Mouse (Mus musculus) midbrain, embryonic 15.5 days (tissue): ENCODE results near the gene Ppp1r13l. TPM values are rescaled to one million over a fixed set of nuclear protein-coding genes. Genes with fewer than 3 reads are reported as not detected.
A peak's percentile ranks its signal among the peaks of the same experiment; 100 is the strongest.

Experiments used
- ATAC-seq: fragments of 200-750 bp; cut with Nextera tagmentation; replicated peaks from 2 replicates; pipeline ENCODE4 v1.8.0; 2017; ENCODE audit warnings: moderate TSS enrichment
- H3K27ac ChIP-seq: fragments of 300-500 bp; sonication (generic); 2 replicates; pipeline ENCODE4 v1.5.1; 2015; ENCODE audit warnings: mild to moderate bottlenecking, inconsistent platforms
- H3K27me3 ChIP-seq: fragments of 300-500 bp; sonication (generic); replicated peaks from 2 replicates; pipeline ENCODE4 v1.6.1; 2015; ENCODE audit warnings: inconsistent platforms
- H3K36me3 ChIP-seq: fragments of 300-500 bp; sonication (generic); replicated peaks from 2 replicates; pipeline ENCODE4 v1.6.1; 2015; ENCODE audit warnings: inconsistent platforms
- H3K4me1 ChIP-seq: fragments of 300-500 bp; sonication (generic); 2 replicates; pipeline ENCODE4 v1.6.1; 2015; ENCODE audit warnings: inconsistent platforms
- H3K4me2 ChIP-seq: fragments of 300-500 bp; sonication (generic); 2 replicates; pipeline ENCODE4 v1.6.1; 2015; ENCODE audit warnings: inconsistent platforms, mild to moderate bottlenecking, moderate library complexity
- H3K4me3 ChIP-seq: fragments of 300-500 bp; sonication (generic); 2 replicates; pipeline ENCODE4 v1.5.1; 2015; ENCODE audit warnings: mild to moderate bottlenecking, inconsistent platforms
- H3K9ac ChIP-seq: fragments of 300-500 bp; sonication (generic); 2 replicates; pipeline ENCODE4 v1.6.1; 2015; ENCODE audit warnings: mild to moderate bottlenecking, inconsistent platforms
- H3K9me3 ChIP-seq: fragments of 300-500 bp; sonication (generic); 2 replicates; pipeline ENCODE4 v1.6.1; 2016; ENCODE audit warnings: inconsistent platforms
- WGBS: fragments of 180-500 bp; shearing (Covaris S2); methylation state at CpG from one replicate; pipeline ENCODE4 v1.1.7; 2015; ENCODE audit warnings: mixed read lengths; 5-methylcytosine and 5-hydroxymethylcytosine counted together
- polyA plus RNA-seq: library from polyadenylated mRNA; unstranded; fragments of >200 nt; fragmentation: Nextera tagmentation; extraction: Ambion mirVana; gene quantifications from 2 replicates; pipeline ENCODE4 v1.2.1, GENCODE M21; 2015

Ppp1r13l gene
- polyA plus RNA-seq, 1 experiment from 2014 or later, result 2.5 TPM

- Histone ChIP-seq H3K36me3 (peaks cover 17% of the 10 kb centered on the region; the same call in 1 of the 2 replicates), H3K27me3 (peaks cover 5% of the 10 kb centered on the region; the same call in 1 of the 2 replicates), H3K9me3 (no peaks in the 10 kb centered on the region), H3K9ac (no peak overlapping the region; the same call in 1 of the 2 replicates), H3K4me2 (peak overlapping the region; percentile 96; the same call in 1 of the 2 replicates), H3K4me1 (peaks cover 34% of the 10 kb centered on the region), H3K4me3 (0 out of 2 replicates have a peak overlapping the region, but pooled peaks have one; percentile 0), H3K27ac (no peak overlapping the region)
- WGBS, result 90% methylated on average over 25 of the region's 25 CpGs
- ATAC-seq, result no peak
Measured at GRCm38 (mm10) chr7:19357381-19358375, 1.9 kb upstream of the Ppp1r13l start.

GRCm38 (mm10) chr7:19358634-19359033, 915 bp upstream of the Ppp1r13l start:
- peaks cover 11% of the 10 kb centered on the region; the same call in 1 of the 2 replicates for H3K36me3 ChIP-seq
- peak overlapping the region; percentile 60 for H3K9ac ChIP-seq
- H3K4me1 ChIP-seq, result peaks cover 34% of the 10 kb centered on the region
- ATAC-seq, result no peak
- peaks cover 5% of the 10 kb centered on the region; the same call in 1 of the 2 replicates for H3K27me3 ChIP-seq
- H3K4me2 ChIP-seq, result peak overlapping the region; percentile 96
- peak overlapping the region; percentile 74 for H3K4me3 ChIP-seq
- no peak overlapping the region for H3K27ac ChIP-seq
- H3K9me3 ChIP-seq, result no peaks in the 10 kb centered on the region
- whole genome bisulfite sequencing, result 22% methylated on average over 13 of the region's 13 CpGs

GRCm38 (mm10) chr7:19359892-19360641, 518 bp downstream of the Ppp1r13l start:
- H3K27me3 ChIP-seq, result peaks cover 5% of the 10 kb centered on the region; the same call in 1 of the 2 replicates
- H3K4me1 ChIP-seq, result peaks cover 34% of the 10 kb centered on the region
- peak overlapping the region; percentile 60; the same call in 1 of the 2 replicates for H3K9ac ChIP-seq
- peak overlapping the region; percentile 67 for H3K27ac ChIP-seq
- peaks cover 8% of the 10 kb centered on the region; the same call in 1 of the 2 replicates for H3K36me3 ChIP-seq
- under 1% methylated on average over 45 of the region's 45 CpGs for WGBS
- no peaks in the 10 kb centered on the region for H3K9me3 ChIP-seq
- H3K4me3 ChIP-seq, result peak overlapping the region; percentile 74
- ATAC-seq, result peak; percentile 79
- H3K4me2 ChIP-seq, result peak overlapping the region; percentile 96

GRCm38 (mm10) chr7:19360944-19361343, 1.4 kb downstream of the Ppp1r13l start:
- Histone ChIP-seq H3K27me3 (peaks cover 5% of the 10 kb centered on the region; the same call in 1 of the 2 replicates), H3K9me3 (no peaks in the 10 kb centered on the region), H3K4me2 (peak overlapping the region; percentile 96), H3K27ac (0 out of 2 replicates have a peak overlapping the region, but pooled peaks have one; percentile 7), H3K36me3 (peaks cover 8% of the 10 kb centered on the region; the same call in 1 of the 2 replicates), H3K9ac (peak overlapping the region; percentile 42), H3K4me3 (peak overlapping the region; percentile 74), H3K4me1 (peaks cover 34% of the 10 kb centered on the region)
- peak; percentile 59 for ATAC-seq
- WGBS, result under 1% methylated on average over 27 of the region's 27 CpGs

- Histone ChIP-seq H3K4me3 (peak overlapping the region; percentile 74), H3K4me2 (peak overlapping the region; percentile 96), H3K36me3 (peaks cover 3% of the 10 kb centered on the region; the same call in 1 of the 2 replicates), H3K9ac (peak overlapping the region; percentile 42; the same call in 1 of the 2 replicates), H3K27me3 (peaks cover 5% of the 10 kb centered on the region; the same call in 1 of the 2 replicates), H3K27ac (no peak overlapping the region), H3K4me1 (peaks cover 34% of the 10 kb centered on the region), H3K9me3 (no peaks in the 10 kb centered on the region)
- 13% methylated on average over 16 of the region's 16 CpGs for WGBS
- ATAC-seq, result no peak
Measured at GRCm38 (mm10) chr7:19361720-19362119, 2.2 kb downstream of the Ppp1r13l start.

GRCm38 (mm10) chr7:19362276-19362675, 2.7 kb downstream of the Ppp1r13l start:
- Histone ChIP-seq H3K27me3 (peaks cover 5% of the 10 kb centered on the region; the same call in 1 of the 2 replicates), H3K9ac (no peak overlapping the region), H3K4me1 (peaks cover 34% of the 10 kb centered on the region), H3K4me3 (no peak overlapping the region), H3K9me3 (no peaks in the 10 kb centered on the region), H3K36me3 (peaks cover under 1% of the 10 kb centered on the region; the same call in 1 of the 2 replicates), H3K27ac (no peak overlapping the region), H3K4me2 (no peak overlapping the region)
- no peak for ATAC-seq
- 25% methylated on average over 4 of the region's 4 CpGs for WGBS

- no peak overlapping the region for H3K27ac ChIP-seq
- no peak overlapping the region for H3K4me2 ChIP-seq
- no peaks in the 10 kb centered on the region for H3K36me3 ChIP-seq
- H3K4me1 ChIP-seq, result peaks cover 23% of the 10 kb centered on the region
- no peak overlapping the region for H3K9ac ChIP-seq
- H3K9me3 ChIP-seq, result no peaks in the 10 kb centered on the region
- peaks cover 5% of the 10 kb centered on the region; the same call in 1 of the 2 replicates for H3K27me3 ChIP-seq
- WGBS, result 3% methylated on average over 17 of the region's 18 CpGs
- H3K4me3 ChIP-seq, result no peak overlapping the region
- no peak for ATAC-seq
Measured at GRCm38 (mm10) chr7:19363881-19364280, 4.3 kb downstream of the Ppp1r13l start.

GRCm38 (mm10) chr7:19365376-19365775, 5.8 kb downstream of the Ppp1r13l start:
- 85% methylated on average over 4 of the region's 4 CpGs for WGBS
- Histone ChIP-seq H3K36me3 (no peaks in the 10 kb centered on the region), H3K4me1 (peaks cover 25% of the 10 kb centered on the region), H3K27me3 (peaks cover 5% of the 10 kb centered on the region; the same call in 1 of the 2 replicates), H3K9me3 (no peaks in the 10 kb centered on the region), H3K27ac (no peak overlapping the region), H3K4me3 (no peak overlapping the region), H3K9ac (no peak overlapping the region), H3K4me2 (no peak overlapping the region)
- no peak for ATAC-seq

- Histone ChIP-seq H3K9me3 (no peaks in the 10 kb centered on the region), H3K36me3 (no peaks in the 10 kb centered on the region), H3K4me1 (peaks cover 6% of the 10 kb centered on the region), H3K27me3 (no peaks in the 10 kb centered on the region), H3K9ac (no peak overlapping the region), H3K4me3 (no peak overlapping the region), H3K4me2 (no peak overlapping the region), H3K27ac (no peak overlapping the region)
- 28% methylated on average over 16 of the region's 16 CpGs for WGBS
- ATAC-seq, result no peak
Measured at GRCm38 (mm10) chr7:19368380-19368779, 8.8 kb downstream of the Ppp1r13l start.

GRCm38 (mm10) chr7:19369823-19370425, 10.4 kb downstream of the Ppp1r13l start:
- peak; percentile 85 for ATAC-seq
- H3K27ac ChIP-seq, result no peak overlapping the region
- peaks cover 6% of the 10 kb centered on the region for H3K4me1 ChIP-seq
- WGBS, result 10% methylated on average over 46 of the region's 46 CpGs
- H3K4me2 ChIP-seq, result peak overlapping the region; percentile 75
- no peaks in the 10 kb centered on the region for H3K36me3 ChIP-seq
- no peaks in the 10 kb centered on the region for H3K9me3 ChIP-seq
- no peaks in the 10 kb centered on the region for H3K27me3 ChIP-seq
- H3K9ac ChIP-seq, result peak overlapping the region; percentile 56
- peak overlapping the region; percentile 46 for H3K4me3 ChIP-seq

- WGBS, result 78% methylated on average over 2 of the region's 2 CpGs
- Histone ChIP-seq H3K9me3 (no peaks in the 10 kb centered on the region), H3K4me3 (no peak overlapping the region), H3K27ac (no peak overlapping the region), H3K36me3 (no peaks in the 10 kb centered on the region), H3K4me1 (peaks cover 6% of the 10 kb centered on the region), H3K9ac (no peak overlapping the region), H3K27me3 (no peaks in the 10 kb centered on the region), H3K4me2 (no peak overlapping the region)
- no peak for ATAC-seq
Measured at GRCm38 (mm10) chr7:19373367-19373766, 13.8 kb downstream of the Ppp1r13l start.
